In genomic region chr2:38956062-38956461, GRCm38 (mm10) we compare ENCODE assay signal across 26 mouse cellular contexts. TPM values are rescaled to one million over a fixed set of nuclear protein-coding genes. Genes with fewer than 3 reads are reported as not detected.
DNase-seq lines count a peak whose midpoint lies in the region; ATAC-seq and TF ChIP-seq lines count a peak whose summit lies in the region.
"Had no signal": no experiment of that assay in that cellular context is flagged by ENCODE, and none has a peak within 500 bp of the region (broad histone marks: within the 10 kb centered on the region; RNA-seq: fewer than 3 reads in every experiment).

No protein-coding gene starts in this region.

- in situ Hi-C loops in CH12.LX (cut with MboI; ENCODE audit: low pct_ligation_motif_present, low pct_unique_long_range_greater_than_20kb, low sequenced_read_pairs): no loop called here

- peaks cover 16% of the 10 kb centered on the region for H3K4me1 ChIP-seq in megakaryocyte, embryonic 14.5 days
- peaks cover 7 to 25% of the 10 kb centered on the region in 2 experiments for H3K4me1 ChIP-seq in CH12.LX (ENCODE audit: control insufficient read depth in 1 of 2, insufficient read depth in 2 of 2)
- no peaks in the 10 kb centered on the region for H3K4me1 ChIP-seq in heart, embryonic 11.5 days (ENCODE audit: control insufficient read depth, insufficient read depth, low read length)
- H3K4me1 ChIP-seq: embryonic facial prominence, embryonic 13.5 days; embryonic facial prominence, embryonic 15.5 days had no signal

- TF ChIP-seq CTCF in CH12.LX (conservative IDR thresholded peaks at IDR 0.05 in 1 of 2, IDR thresholded peaks at IDR 0.05 in 1 of 2; ENCODE audit: low read depth in 2 of 2, low read length in 2 of 2): no peak

- no peak overlapping the region for H3K27ac ChIP-seq in CH12.LX (ENCODE audit: insufficient read depth, low read depth)
- H3K27ac ChIP-seq in heart, embryonic 11.5 days (ENCODE audit: low read depth, low read length): no peak overlapping the region
- H3K27ac ChIP-seq: embryonic facial prominence, embryonic 13.5 days; embryonic facial prominence, embryonic 15.5 days; forebrain, embryonic 13.5 days; forebrain, embryonic 15.5 days had no signal

- peaks cover 6% of the 10 kb centered on the region; the same call in 1 of the 2 replicates for H3K9me3 ChIP-seq in megakaryocyte, embryonic 14.5 days
- no peaks in the 10 kb centered on the region for H3K9me3 ChIP-seq in CH12.LX (replicated peaks; ENCODE audit: low read length)
- H3K9me3 ChIP-seq in heart, embryonic 11.5 days (replicated peaks; ENCODE audit: control insufficient read depth, low read length): no peaks in the 10 kb centered on the region
- H3K9me3 ChIP-seq: embryonic facial prominence, embryonic 13.5 days; embryonic facial prominence, embryonic 15.5 days; forebrain, embryonic 13.5 days; forebrain, embryonic 15.5 days had no signal

- H3K27me3 ChIP-seq in megakaryocyte, embryonic 14.5 days (replicated peaks): peaks cover 18% of the 10 kb centered on the region
- H3K27me3 ChIP-seq in CH12.LX (replicated peaks): no peaks in the 10 kb centered on the region
- no peaks in the 10 kb centered on the region for H3K27me3 ChIP-seq in heart, embryonic 11.5 days (ENCODE audit: control insufficient read depth, insufficient read depth, low read length)
- H3K27me3 ChIP-seq: embryonic facial prominence, embryonic 13.5 days; embryonic facial prominence, embryonic 15.5 days; forebrain, embryonic 13.5 days; forebrain, embryonic 15.5 days had no signal

- DNase-seq in A20 (ENCODE audit: low read depth, low spot score) (peak; percentile 63), CH12.LX (ENCODE audit: extremely low read depth) (no peak)
- DNase-seq in heart, postnatal 14 days: no peak
- DNase-seq: adrenal gland, adult 2 months; adrenal gland, postnatal 10 days; adrenal gland, postnatal 25 days; B cell, adult 2 months; cerebellum, adult 11-12 months; cerebellum, adult 2 months; cerebellum, adult 9-10 months; cerebellum, postnatal 10 days; cerebellum, postnatal 25 days; embryo, embryonic 11 days; forebrain, postnatal 0 days had no signal

- no peak for TF ChIP-seq RAD21 in CH12.LX (IDR thresholded peaks at IDR 0.05; ENCODE audit: low read depth, low read length)

- peak overlapping the region; percentile 46; the same call in 1 of the 2 replicates for H3K4me2 ChIP-seq in CH12.LX (ENCODE audit: insufficient read depth, low read depth, poor library complexity, severe bottlenecking)
- H3K4me2 ChIP-seq in heart, embryonic 11.5 days: no peak overlapping the region
- H3K4me2 ChIP-seq: embryonic facial prominence, embryonic 13.5 days; embryonic facial prominence, embryonic 15.5 days; forebrain, embryonic 13.5 days; forebrain, embryonic 15.5 days had no signal

- H3K79me2 ChIP-seq in CH12.LX (replicated peaks; ENCODE audit: control insufficient read depth, extremely low read depth, insufficient read depth, poor library complexity, severe bottlenecking): no peaks in the 10 kb centered on the region

- H3K4me3 ChIP-seq in megakaryocyte, embryonic 14.5 days (replicated peaks): peak overlapping the region; percentile 3
- no peak overlapping the region for H3K4me3 ChIP-seq in CH12.LX (replicated peaks in 1 of 3; ENCODE audit: low read depth in 2 of 3, low read length in 2 of 3, poor library complexity in 1 of 3)
- no peak overlapping the region for H3K4me3 ChIP-seq in heart, embryonic 11.5 days (ENCODE audit: low read depth, low read length)
- H3K4me3 ChIP-seq: embryonic facial prominence, embryonic 13.5 days; embryonic facial prominence, embryonic 15.5 days; erythroblast, embryonic 14.5 days; forebrain, embryonic 13.5 days; forebrain, embryonic 15.5 days had no signal

- no peak for ATAC-seq in megakaryocyte, adult 5-6 weeks (ENCODE audit: poor library complexity, severe bottlenecking)
- ATAC-seq in megakaryocyte progenitor cell, adult 5-6 weeks (replicated peaks; ENCODE audit: poor library complexity): peak; percentile 15; the same call in 1 of the 2 replicates
- ATAC-seq in heart, embryonic 11.5 days (replicated peaks; ENCODE audit: insufficient number of reproducible peaks, low FRiP score, low TSS enrichment): no peak
- ATAC-seq in erythroid progenitor cell, adult 5-6 weeks (replicated peaks; ENCODE audit: low FRiP score, poor library complexity, severe bottlenecking): no peak
- ATAC-seq: CD4-positive, CD25-positive, alpha-beta regulatory T cell, adult 4 months; forebrain, embryonic 13.5 days; forebrain, embryonic 15.5 days; forebrain, postnatal 0 days had no signal

- H3K9ac ChIP-seq in CH12.LX (ENCODE audit: insufficient read depth, low read depth): peak overlapping the region; percentile 51
- no peak overlapping the region for H3K9ac ChIP-seq in heart, embryonic 11.5 days (ENCODE audit: low read depth, low read length)
- H3K9ac ChIP-seq: embryonic facial prominence, embryonic 13.5 days; embryonic facial prominence, embryonic 15.5 days; forebrain, embryonic 13.5 days; forebrain, embryonic 15.5 days; forebrain, postnatal 0 days had no signal

- dilution Hi-C loops in CH12.LX (cut with MboI; ENCODE audit: extremely low pct_ligation_motif_present, extremely low pct_unique_long_range_greater_than_20kb, low sequenced_read_pairs): no loop called here

- 66% methylated on average over 2 of the region's 2 CpGs for WGBS in heart, embryonic 11.5 days (ENCODE audit: insufficient replicate concordance)

- TF ChIP-seq POLR2A in CH12.LX (IDR thresholded peaks at IDR 0.05; ENCODE audit: low read depth, low read length): no peak

- no peaks in the 10 kb centered on the region for H3K36me3 ChIP-seq in megakaryocyte, embryonic 14.5 days (replicated peaks; ENCODE audit: low read length)
- H3K36me3 ChIP-seq in CH12.LX (replicated peaks in 1 of 2; ENCODE audit: control insufficient read depth in 1 of 2, insufficient read depth in 1 of 2, low read length in 1 of 2): peaks cover 0 to 65% of the 10 kb centered on the region in 2 experiments
- H3K36me3 ChIP-seq in heart, embryonic 11.5 days (ENCODE audit: control insufficient read depth, insufficient read depth, low read length): no peaks in the 10 kb centered on the region
- H3K36me3 ChIP-seq: forebrain, embryonic 15.5 days had no signal

- intact Hi-C loops in heart, postnatal 14 days (cut with DNase I): no loop called here

- TF ChIP-seq EP300 in CH12.LX (IDR thresholded peaks at IDR 0.05; ENCODE audit: low read length): no peak

RNA-seq across cellular contexts. Expression of gene Olfml2a, which starts 24.3 kb away (rescaled TPM):
- not detected in 2 replicates for polyA plus RNA-seq in megakaryocyte, embryonic 14.5 days (2012; ENCODE audit: insufficient read depth, low replicate concordance)
- 0.02 and 0.11 TPM in 2 replicates for total RNA-seq in megakaryocyte, adult 5-6 weeks (2015)
- total RNA-seq in megakaryocyte, adult 5-6 weeks (2017): not detected in 2 replicates
- total RNA-seq in CH12.LX (2012; rRNA removed) (3.9 and 4.3 TPM in 2 replicates), CH12.LX (2014; rRNA removed) (4.7 and 5.5 TPM in 2 replicates)
- 8.4 and 8.5 TPM in 2 replicates for polyA plus RNA-seq in CH12.LX (2012; ENCODE audit: insufficient read length, low read depth)
- 0.17 TPM in 1 of 2 replicates, not detected in the other for total RNA-seq in megakaryocyte progenitor cell, adult 5-6 weeks (2015)
- 0.03 TPM in 1 of 2 replicates, not detected in the other for total RNA-seq in megakaryocyte progenitor cell, adult 5-6 weeks (2017)
- 2.1 and 3.7 TPM in 2 replicates for polyA plus RNA-seq in heart, embryonic 11.5 days (2014; fragmentation: Nextera tagmentation; extraction: Ambion mirVana)
- 1.8 TPM in 1 of 2 replicates, not detected in the other for total RNA-seq in erythroid progenitor cell, adult 5-6 weeks (2015; ENCODE audit: low replicate concordance)
- total RNA-seq in erythroid progenitor cell, adult 5-6 weeks (2017; ENCODE audit: low replicate concordance): not detected in 2 replicates
- 10 to 100 TPM; 11.6 to 11.8 TPM for total RNA-seq in heart, postnatal 14 days (2021)
- total RNA-seq: common myeloid progenitor, adult 5-6 weeks had no signal
- polyA plus RNA-seq: CD4-positive, CD25-positive, alpha-beta regulatory T cell, adult 4 months had no signal

RNA-seq across cellular contexts. Expression of gene Nr6a1, which starts 28.6 kb away (rescaled TPM):
- polyA plus RNA-seq in megakaryocyte, embryonic 14.5 days (2012; ENCODE audit: insufficient read depth, low replicate concordance): 0.25 TPM in 1 of 2 replicates, not detected in the other
- total RNA-seq in megakaryocyte, adult 5-6 weeks (2015): 0.34 and 0.51 TPM in 2 replicates
- total RNA-seq in megakaryocyte, adult 5-6 weeks (2017): 0.92 and 3.7 TPM in 2 replicates
- 5.8 and 6.1 TPM in 2 replicates for total RNA-seq in CH12.LX (2012; rRNA removed)
- total RNA-seq in CH12.LX (2014; rRNA removed): 5.0 and 5.6 TPM in 2 replicates
- 6.1 and 6.2 TPM in 2 replicates for polyA plus RNA-seq in CH12.LX (2012; ENCODE audit: insufficient read length, low read depth)
- 0.85 and 1.3 TPM in 2 replicates for total RNA-seq in megakaryocyte progenitor cell, adult 5-6 weeks (2015)
- total RNA-seq in megakaryocyte progenitor cell, adult 5-6 weeks (2017): 1.4 and 2.7 TPM in 2 replicates
- polyA plus RNA-seq in heart, embryonic 11.5 days (2014; fragmentation: Nextera tagmentation; extraction: Ambion mirVana): 1.6 and 1.9 TPM in 2 replicates
- 0.84 TPM in 1 of 2 replicates, not detected in the other for total RNA-seq in erythroid progenitor cell, adult 5-6 weeks (2015; ENCODE audit: low replicate concordance)
- total RNA-seq in erythroid progenitor cell, adult 5-6 weeks (2017; ENCODE audit: low replicate concordance): 0.13 TPM in 1 of 2 replicates, not detected in the other
- 1 to 10 TPM; 1.2 to 1.3 TPM for total RNA-seq in heart, postnatal 14 days (2021)
- polyA plus RNA-seq: erythroblast, embryonic 14.5 days had no signal

RNA-seq across cellular contexts. Expression of gene Wdr38, which starts 41.2 kb away (rescaled TPM):
- 0.44 TPM in 1 of 2 replicates, not detected in the other for polyA plus RNA-seq in megakaryocyte, embryonic 14.5 days (2012; ENCODE audit: insufficient read depth, low replicate concordance)
- total RNA-seq in megakaryocyte, adult 5-6 weeks (2015): 0.29 and 0.34 TPM in 2 replicates
- 0.16 and 0.84 TPM in 2 replicates for total RNA-seq in megakaryocyte, adult 5-6 weeks (2017)
- 1.0 and 1.1 TPM in 2 replicates for total RNA-seq in CH12.LX (2012; rRNA removed)
- total RNA-seq in CH12.LX (2014; rRNA removed): 0.19 and 0.28 TPM in 2 replicates
- 0.40 and 0.63 TPM in 2 replicates for polyA plus RNA-seq in CH12.LX (2012; ENCODE audit: insufficient read length, low read depth)
- total RNA-seq in megakaryocyte progenitor cell, adult 5-6 weeks (2015): 0.22 TPM in 2 replicates
- 0.25 and 0.88 TPM in 2 replicates for total RNA-seq in megakaryocyte progenitor cell, adult 5-6 weeks (2017)
- 0.65 and 1.3 TPM in 2 replicates for polyA plus RNA-seq in heart, embryonic 11.5 days (2014; fragmentation: Nextera tagmentation; extraction: Ambion mirVana)
- total RNA-seq in erythroid progenitor cell, adult 5-6 weeks (2015; ENCODE audit: low replicate concordance): 0.72 TPM in 1 of 2 replicates, not detected in the other
- total RNA-seq in erythroid progenitor cell, adult 5-6 weeks (2017; ENCODE audit: low replicate concordance): 0.13 TPM in 1 of 2 replicates, not detected in the other
- total RNA-seq in heart, postnatal 14 days (2021): under 1 TPM; 0.19 to 0.34 TPM
- polyA plus RNA-seq: erythroblast, embryonic 14.5 days had no signal

RNA-seq across cellular contexts. Expression of gene Arpc5l, which starts 49.1 kb away (rescaled TPM):
- 83.7 and 123 TPM in 2 replicates for polyA plus RNA-seq in megakaryocyte, embryonic 14.5 days (2012; ENCODE audit: insufficient read depth, low replicate concordance)
- 65.4 and 69.5 TPM in 2 replicates for total RNA-seq in megakaryocyte, adult 5-6 weeks (2015)
- total RNA-seq in megakaryocyte, adult 5-6 weeks (2017): 38.7 and 49.5 TPM in 2 replicates
- total RNA-seq in CH12.LX (2012; rRNA removed) (139 and 148 TPM in 2 replicates), CH12.LX (2014; rRNA removed) (300 and 309 TPM in 2 replicates)
- polyA plus RNA-seq in CH12.LX (2012; ENCODE audit: insufficient read length, low read depth): 212 and 219 TPM in 2 replicates
- total RNA-seq in megakaryocyte progenitor cell, adult 5-6 weeks (2015): 73.3 and 82.6 TPM in 2 replicates
- total RNA-seq in megakaryocyte progenitor cell, adult 5-6 weeks (2017): 47.8 and 49.6 TPM in 2 replicates
- polyA plus RNA-seq in heart, embryonic 11.5 days (2014; fragmentation: Nextera tagmentation; extraction: Ambion mirVana): 82.9 and 97.0 TPM in 2 replicates
- 31.9 and 56.6 TPM in 2 replicates for total RNA-seq in erythroid progenitor cell, adult 5-6 weeks (2015; ENCODE audit: low replicate concordance)
- 33.6 and 47.9 TPM in 2 replicates for total RNA-seq in erythroid progenitor cell, adult 5-6 weeks (2017; ENCODE audit: low replicate concordance)
- total RNA-seq in heart, postnatal 14 days (2021): 10 to 100 TPM; 68.4 to 73.5 TPM

RNA-seq across cellular contexts. Expression of gene Rpl35, which starts 49.4 kb away (rescaled TPM):
- 34.1 and 180 TPM in 2 replicates for polyA plus RNA-seq in megakaryocyte, embryonic 14.5 days (2012; ENCODE audit: insufficient read depth, low replicate concordance)
- 377 and 387 TPM in 2 replicates for total RNA-seq in megakaryocyte, adult 5-6 weeks (2015)
- total RNA-seq in megakaryocyte, adult 5-6 weeks (2017): 757 and 843 TPM in 2 replicates
- total RNA-seq in CH12.LX (2012; rRNA removed): 2,171 and 2,515 TPM in 2 replicates
- 976 and 984 TPM in 2 replicates for total RNA-seq in CH12.LX (2014; rRNA removed)
- polyA plus RNA-seq in CH12.LX (2012; ENCODE audit: insufficient read length, low read depth): 649 and 718 TPM in 2 replicates
- 632 and 667 TPM in 2 replicates for total RNA-seq in megakaryocyte progenitor cell, adult 5-6 weeks (2015)
- 1,515 and 1,624 TPM in 2 replicates for total RNA-seq in megakaryocyte progenitor cell, adult 5-6 weeks (2017)
- 768 and 887 TPM in 2 replicates for polyA plus RNA-seq in heart, embryonic 11.5 days (2014; fragmentation: Nextera tagmentation; extraction: Ambion mirVana)
- 226 and 288 TPM in 2 replicates for total RNA-seq in erythroid progenitor cell, adult 5-6 weeks (2015; ENCODE audit: low replicate concordance)
- total RNA-seq in erythroid progenitor cell, adult 5-6 weeks (2017; ENCODE audit: low replicate concordance): 201 and 298 TPM in 2 replicates
- 100 to 1,000 TPM; 312 to 359 TPM for total RNA-seq in heart, postnatal 14 days (2021)
